Mouse (Mus musculus): ENCODE data around the gene Foxd2.

DNA sequence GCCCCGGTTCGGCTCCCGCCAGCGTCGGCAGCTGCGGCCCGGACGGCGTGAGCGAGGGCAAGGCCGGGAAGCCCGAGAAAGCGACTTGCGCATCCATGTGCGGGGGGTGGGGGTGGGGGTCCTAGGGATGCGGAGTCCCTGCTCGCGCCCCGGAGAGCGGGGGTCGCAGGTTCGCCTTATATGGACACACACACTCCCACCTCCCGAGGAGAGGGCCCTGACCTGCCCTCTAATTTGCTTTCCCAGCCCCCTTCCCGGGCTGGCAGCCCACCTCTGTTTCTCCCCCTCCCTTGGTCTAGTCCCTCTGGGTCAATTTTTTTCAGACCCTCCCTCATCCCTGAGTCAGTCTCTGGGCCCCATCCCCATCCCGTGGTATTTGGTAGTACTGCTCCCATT, 17.2 kb upstream of the Foxd2 start, which contains the start of gene Foxe3:
- TF ChIP-seq CTCF (IDR thresholded peaks at IDR 0.05; ENCODE audit: insufficient read depth, low read depth, low read length), result no peak
- no peak for TF ChIP-seq POLR2A (IDR thresholded peaks at IDR 0.05; ENCODE audit: insufficient read depth, low read depth, low read length)
